Mouse (Mus musculus) intestine, embryonic 16.5 days (tissue): ENCODE data around the gene 2700049A03Rik. TPM values are rescaled to one million over a fixed set of nuclear protein-coding genes. Genes with fewer than 3 reads are reported as not detected.

Experiments
- ATAC-seq: fragments of 200-750 bp; cut with Nextera tagmentation; 2 replicates; pipeline ENCODE4 v1.8.0; 2017; ENCODE audit warnings: moderate TSS enrichment, moderate library complexity
- H3K27ac ChIP-seq: fragments of 300-500 bp; sonication (generic); 2 replicates; pipeline ENCODE4 v1.5.1; 2014; ENCODE audit warnings: mild to moderate bottlenecking, low read length
- H3K27me3 ChIP-seq: fragments of 300-500 bp; sonication (generic); replicated peaks from 2 replicates; pipeline ENCODE4 v1.6.1; 2014; ENCODE audit warnings: low read length, control low read depth, mixed read lengths; ENCODE audit not compliant: control insufficient read depth, insufficient read depth
- H3K36me3 ChIP-seq: fragments of 300-500 bp; sonication (generic); 2 replicates; pipeline ENCODE4 v1.6.1; 2014; ENCODE audit warnings: low read length, control low read depth; ENCODE audit not compliant: control insufficient read depth, insufficient read depth
- H3K4me1 ChIP-seq: fragments of 300-500 bp; sonication (generic); 2 replicates; pipeline ENCODE4 v1.6.1; 2014; ENCODE audit warnings: low read length, control low read depth, mixed read lengths; ENCODE audit not compliant: control insufficient read depth, insufficient read depth
- H3K4me2 ChIP-seq: fragments of 300-500 bp; sonication (generic); 2 replicates; pipeline ENCODE4 v1.6.1; 2014; ENCODE audit warnings: low read depth, low read length, control low read depth
- H3K4me3 ChIP-seq: fragments of 300-500 bp; sonication (generic); 2 replicates; pipeline ENCODE4 v1.5.1; 2014; ENCODE audit warnings: mild to moderate bottlenecking, low read length
- H3K9ac ChIP-seq: fragments of 300-500 bp; sonication (generic); 2 replicates; pipeline ENCODE4 v1.6.1; 2014; ENCODE audit warnings: low read depth, low read length
- H3K9me3 ChIP-seq: fragments of 300-500 bp; sonication (generic); 2 replicates; pipeline ENCODE4 v1.6.1; 2016; ENCODE audit warnings: low read length, control low read depth; ENCODE audit not compliant: control insufficient read depth
- WGBS: fragments of 180-500 bp; shearing (Covaris S2); extraction: QIAGEN DNeasy Blood & Tissue Kit; methylation state at CpG from one replicate; pipeline ENCODE4 v1.1.7; 2014; 5-methylcytosine and 5-hydroxymethylcytosine counted together
- polyA plus RNA-seq: library from polyadenylated mRNA; unstranded; fragments of >200 nt; fragmentation: Nextera tagmentation; extraction: Ambion mirVana; gene quantifications from 2 replicates; pipeline ENCODE4 v1.2.1, GENCODE M21; 2015

The 2700049A03Rik gene
- polyA plus RNA-seq, 1 experiment from 2014 or later: 11.0 TPM

- Histone ChIP-seq H3K4me1 (no peaks in the 10 kb centered on the region), H3K9me3 (no peaks in the 10 kb centered on the region), H3K27me3 (no peaks in the 10 kb centered on the region), H3K4me2 (no peak overlapping the region), H3K36me3 (no peaks in the 10 kb centered on the region), H3K9ac (no peak overlapping the region), H3K27ac (no peak overlapping the region), H3K4me3 (no peak overlapping the region)
- no peak for ATAC-seq
- WGBS: 93% methylated on average over 5 of the region's 5 CpGs
Measured at GRCm38 (mm10) chr12:71274519-71275237, 138.0 kb downstream of the 2700049A03Rik start.

GRCm38 (mm10) chr12:71275906-71276595 lies 139.4 kb downstream of the 2700049A03Rik start:
- H3K27me3 ChIP-seq: no peaks in the 10 kb centered on the region
- H3K4me3 ChIP-seq: no peak overlapping the region
- ATAC-seq: no peak
- no peak overlapping the region for H3K4me2 ChIP-seq
- no peak overlapping the region for H3K27ac ChIP-seq
- no peak overlapping the region for H3K9ac ChIP-seq
- H3K9me3 ChIP-seq: no peaks in the 10 kb centered on the region
- H3K36me3 ChIP-seq: no peaks in the 10 kb centered on the region
- 78% methylated on average over 8 of the region's 8 CpGs for WGBS
- H3K4me1 ChIP-seq: no peaks in the 10 kb centered on the region

GRCm38 (mm10) chr12:71279521-71280262 lies 143.0 kb downstream of the 2700049A03Rik start:
- no peaks in the 10 kb centered on the region for H3K9me3 ChIP-seq

GRCm38 (mm10) chr12:71281201-71281768 lies 144.6 kb downstream of the 2700049A03Rik start:
- H3K36me3 ChIP-seq: no peaks in the 10 kb centered on the region
- WGBS: 84% methylated on average over 12 of the region's 12 CpGs
- no peak overlapping the region for H3K27ac ChIP-seq
- no peak overlapping the region for H3K9ac ChIP-seq
- H3K4me2 ChIP-seq: no peak overlapping the region
- no peaks in the 10 kb centered on the region for H3K9me3 ChIP-seq
- no peaks in the 10 kb centered on the region for H3K27me3 ChIP-seq
- no peak for ATAC-seq
- no peaks in the 10 kb centered on the region for H3K4me1 ChIP-seq
- no peak overlapping the region for H3K4me3 ChIP-seq

More at GRCm38 (mm10) chr12:71279521-71280262, 143.0 kb downstream of the 2700049A03Rik start:
- Histone ChIP-seq H3K4me2 (no peak overlapping the region), H3K4me3 (no peak overlapping the region), H3K27ac (no peak overlapping the region), H3K9ac (no peak overlapping the region), H3K4me1 (no peaks in the 10 kb centered on the region), H3K36me3 (no peaks in the 10 kb centered on the region), H3K27me3 (no peaks in the 10 kb centered on the region)
- WGBS: 73% methylated on average over 12 of the region's 12 CpGs
- no peak for ATAC-seq

GRCm38 (mm10) chr12:71285399-71285798 lies 148.8 kb downstream of the 2700049A03Rik start:
- Histone ChIP-seq H3K27ac (no peak overlapping the region), H3K4me2 (no peak overlapping the region), H3K9ac (no peak overlapping the region), H3K9me3 (no peaks in the 10 kb centered on the region), H3K36me3 (no peaks in the 10 kb centered on the region), H3K27me3 (no peaks in the 10 kb centered on the region), H3K4me3 (no peak overlapping the region), H3K4me1 (no peaks in the 10 kb centered on the region)
- ATAC-seq: no peak

GRCm38 (mm10) chr12:71290460-71290859 lies 153.8 kb downstream of the 2700049A03Rik start:
- Histone ChIP-seq H3K9me3 (no peaks in the 10 kb centered on the region), H3K4me2 (no peak overlapping the region), H3K36me3 (no peaks in the 10 kb centered on the region), H3K4me1 (no peaks in the 10 kb centered on the region), H3K27me3 (no peaks in the 10 kb centered on the region; the same call in 1 of the 2 replicates), H3K27ac (no peak overlapping the region), H3K4me3 (no peak overlapping the region), H3K9ac (no peak overlapping the region)
- WGBS: 70% methylated on average over 2 of the region's 2 CpGs
- no peak for ATAC-seq

Other genes with a start within 250 kb of the 2700049A03Rik start
- 205 and 213 TPM in 2 replicates for gene Actr10, start 199.0 kb upstream of the 2700049A03Rik start, polyA plus RNA-seq
- 516 and 562 TPM in 2 replicates for gene Psma3, start 162.2 kb upstream of the 2700049A03Rik start, polyA plus RNA-seq
- 35.1 and 35.8 TPM in 2 replicates for gene Arid4a, start 120.9 kb upstream of the 2700049A03Rik start, polyA plus RNA-seq
- not detected in 2 replicates for gene Tomm20l, start 25.4 kb upstream of the 2700049A03Rik start, polyA plus RNA-seq
- 101 TPM in 2 replicates for gene Timm9, start 164 bp upstream of the 2700049A03Rik start, polyA plus RNA-seq
- gene Dact1, start 173.0 kb downstream of the 2700049A03Rik start, polyA plus RNA-seq: 6.0 and 6.2 TPM in 2 replicates